Mouse (Mus musculus) retina, embryonic 14.5 days (tissue): ENCODE data around the gene E2f2.

Source experiments
- DNase-seq: peaks from one replicate; pipeline ENCODE4 v3.0.0-alpha.2; 2015; ENCODE audit warnings: low spot score

The E2f2 gene

GRCm38 (mm10) chr4:136244208-136244607 is 72.0 kb downstream of the E2f2 start:
- no peak for DNase-seq
